Mouse (Mus musculus) embryo, embryonic 10.5 days (tissue): ENCODE data around the gene Vmn1r69.

Experiments
- DNase-seq: peaks from one replicate; pipeline ENCODE4 v3.0.0-alpha.2; 2015; ENCODE audit warnings: low spot score

Gene Vmn1r69

GRCm38 (mm10) chr7:10613559-10613958, at the start of gene Vmn1r69:
Gene Vmn1r69, minus strand, starts transcription at chr7:10613659.
- no peak for DNase-seq

GRCm38 (mm10) chr7:10631232-10631631, 17.8 kb upstream of the Vmn1r69 start, which contains the start of gene Vmn1r70:
Gene Vmn1r70, plus strand, starts transcription at chr7:10631532.
- no peak for DNase-seq

- DNase-seq: no peak
Measured at GRCm38 (mm10) chr7:10558385-10558784, 55.1 kb downstream of the Vmn1r69 start, which contains the start of gene Vmn1r68. Gene Vmn1r68, minus strand, starts transcription at chr7:10558485.
